Mouse (Mus musculus): Measurements from ENCODE around the gene Slc39a13. TPM values are rescaled to one million over a fixed set of nuclear protein-coding genes. Genes with fewer than 3 reads are reported as not detected.
A peak's percentile ranks its signal among the peaks of the same experiment; 100 is the strongest.

Slc39a13 gene
- 47.0 and 55.1 TPM in 2 replicates for polyA plus RNA-seq (2012; ENCODE audit: insufficient read depth, insufficient read length, missing spikeins)

GRCm38 (mm10) chr2:91070076-91070800 is at the start of gene Slc39a13:
Slc39a13 (minus strand) TSS chr2:91070417.
- Histone ChIP-seq H3K4me1 (ENCODE audit: control insufficient read depth, insufficient read depth, low read length) (peaks cover 27% of the 10 kb centered on the region), H3K4me3 (ENCODE audit: insufficient read depth, low read length) (peak within 1 kb of the TSS; percentile 78), H3K27ac (ENCODE audit: insufficient read depth, low read depth, low read length) (peak within 1 kb of the TSS; percentile 90)
- TF ChIP-seq CTCF (IDR thresholded peaks at IDR 0.05; ENCODE audit: low read depth, low read length) (peak; percentile 80), POLR2A (IDR thresholded peaks at IDR 0.05; ENCODE audit: borderline replicate concordance, low read depth, low read length) (no peak)

- no peak for TF ChIP-seq POLR2A (IDR thresholded peaks at IDR 0.05; ENCODE audit: borderline replicate concordance, low read depth, low read length)
- TF ChIP-seq CTCF (IDR thresholded peaks at IDR 0.05; ENCODE audit: low read depth, low read length), result no peak
- Histone ChIP-seq H3K4me1 (ENCODE audit: control insufficient read depth, insufficient read depth, low read length) (no peaks in the 10 kb centered on the region), H3K4me3 (ENCODE audit: insufficient read depth, low read length) (no peak overlapping the region), H3K27ac (ENCODE audit: insufficient read depth, low read depth, low read length) (no peak overlapping the region)
Measured at GRCm38 (mm10) chr2:91119551-91119950, 49.3 kb upstream of the Slc39a13 start.

GRCm38 (mm10) chr2:91119061-91119460 is 48.8 kb upstream of the Slc39a13 start:
- no peak for TF ChIP-seq CTCF (IDR thresholded peaks at IDR 0.05; ENCODE audit: low read depth, low read length)
- TF ChIP-seq POLR2A (IDR thresholded peaks at IDR 0.05; ENCODE audit: borderline replicate concordance, low read depth, low read length), result no peak
- no peak overlapping the region for H3K27ac ChIP-seq (ENCODE audit: insufficient read depth, low read depth, low read length)
- H3K4me3 ChIP-seq (ENCODE audit: insufficient read depth, low read length), result no peak overlapping the region
- H3K4me1 ChIP-seq (ENCODE audit: control insufficient read depth, insufficient read depth, low read length), result no peaks in the 10 kb centered on the region

GRCm38 (mm10) chr2:91118647-91119046 is 48.4 kb upstream of the Slc39a13 start:
- TF ChIP-seq POLR2A (IDR thresholded peaks at IDR 0.05; ENCODE audit: borderline replicate concordance, low read depth, low read length) (no peak), CTCF (IDR thresholded peaks at IDR 0.05; ENCODE audit: low read depth, low read length) (no peak)
- Histone ChIP-seq H3K4me3 (ENCODE audit: insufficient read depth, low read length) (no peak overlapping the region), H3K27ac (ENCODE audit: insufficient read depth, low read depth, low read length) (no peak overlapping the region), H3K4me1 (ENCODE audit: control insufficient read depth, insufficient read depth, low read length) (peaks cover 2% of the 10 kb centered on the region; the same call in 1 of the 2 replicates)

GRCm38 (mm10) chr2:91117585-91118275 is 47.5 kb upstream of the Slc39a13 start, which contains the start of gene Mybpc3:
Mybpc3 (plus strand) TSS chr2:91118144.
- H3K27ac ChIP-seq (ENCODE audit: insufficient read depth, low read depth, low read length), result no peak within 1 kb of the TSS
- TF ChIP-seq POLR2A (IDR thresholded peaks at IDR 0.05; ENCODE audit: borderline replicate concordance, low read depth, low read length) (no peak), CTCF (IDR thresholded peaks at IDR 0.05; ENCODE audit: low read depth, low read length) (no peak)
- H3K4me3 ChIP-seq (ENCODE audit: insufficient read depth, low read length), result no peak within 1 kb of the TSS
- peaks cover 11% of the 10 kb centered on the region for H3K4me1 ChIP-seq (ENCODE audit: control insufficient read depth, insufficient read depth, low read length)

- Histone ChIP-seq H3K4me1 (ENCODE audit: control insufficient read depth, insufficient read depth, low read length) (peaks cover 18% of the 10 kb centered on the region), H3K27ac (ENCODE audit: insufficient read depth, low read depth, low read length) (no peak overlapping the region), H3K4me3 (ENCODE audit: insufficient read depth, low read length) (no peak overlapping the region)
- no peak for TF ChIP-seq POLR2A (IDR thresholded peaks at IDR 0.05; ENCODE audit: borderline replicate concordance, low read depth, low read length)
- no peak for TF ChIP-seq CTCF (IDR thresholded peaks at IDR 0.05; ENCODE audit: low read depth, low read length)
Measured at GRCm38 (mm10) chr2:91116842-91117241, 46.6 kb upstream of the Slc39a13 start.

- no peak overlapping the region for H3K27ac ChIP-seq (ENCODE audit: insufficient read depth, low read depth, low read length)
- H3K4me3 ChIP-seq (ENCODE audit: insufficient read depth, low read length), result no peak overlapping the region
- peaks cover 26% of the 10 kb centered on the region for H3K4me1 ChIP-seq (ENCODE audit: control insufficient read depth, insufficient read depth, low read length)
- TF ChIP-seq POLR2A (IDR thresholded peaks at IDR 0.05; ENCODE audit: borderline replicate concordance, low read depth, low read length) (no peak), CTCF (IDR thresholded peaks at IDR 0.05; ENCODE audit: low read depth, low read length) (no peak)
Measured at GRCm38 (mm10) chr2:91115578-91115970, 45.4 kb upstream of the Slc39a13 start.

- TF ChIP-seq POLR2A (IDR thresholded peaks at IDR 0.05; ENCODE audit: borderline replicate concordance, low read depth, low read length) (no peak), CTCF (IDR thresholded peaks at IDR 0.05; ENCODE audit: low read depth, low read length) (no peak)
- H3K4me3 ChIP-seq (ENCODE audit: insufficient read depth, low read length), result no peak overlapping the region
- H3K27ac ChIP-seq (ENCODE audit: insufficient read depth, low read depth, low read length), result no peak overlapping the region
- peaks cover 27% of the 10 kb centered on the region for H3K4me1 ChIP-seq (ENCODE audit: control insufficient read depth, insufficient read depth, low read length)
Measured at GRCm38 (mm10) chr2:91114781-91115577, 44.8 kb upstream of the Slc39a13 start.

- no peak overlapping the region for H3K4me3 ChIP-seq (ENCODE audit: insufficient read depth, low read length)
- TF ChIP-seq POLR2A (IDR thresholded peaks at IDR 0.05; ENCODE audit: borderline replicate concordance, low read depth, low read length) (no peak), CTCF (IDR thresholded peaks at IDR 0.05; ENCODE audit: low read depth, low read length) (no peak)
- H3K27ac ChIP-seq (ENCODE audit: insufficient read depth, low read depth, low read length), result peak overlapping the region; percentile 87
- peaks cover 34% of the 10 kb centered on the region for H3K4me1 ChIP-seq (ENCODE audit: control insufficient read depth, insufficient read depth, low read length)
Measured at GRCm38 (mm10) chr2:91113852-91114251, 43.6 kb upstream of the Slc39a13 start.

Measured in bone marrow macrophage, adult 2 months (primary cell).